Mouse (Mus musculus) E14TG2a.4 (cell line): ENCODE data around the gene Megf6.
A peak's percentile ranks its signal among the peaks of the same experiment; 100 is the strongest.

Source experiments
- H3K27me3 ChIP-seq: 2 replicates; pipeline ENCODE4 v1.6.1; 2014; ENCODE audit warnings: low read length, control low read depth; ENCODE audit not compliant: insufficient read depth
- H3K36me3 ChIP-seq: 2 replicates; pipeline ENCODE4 v1.6.1; 2014; ENCODE audit warnings: low read length, control low read depth; ENCODE audit not compliant: insufficient read depth
- H3K4me1 ChIP-seq: replicated peaks from 2 replicates; pipeline ENCODE4 v1.6.1; 2014; ENCODE audit warnings: low read depth, low read length, control low read depth
- H3K4me3 ChIP-seq: replicated peaks from 2 replicates; pipeline ENCODE4 v1.5.1; 2014; ENCODE audit warnings: mild to moderate bottlenecking, low read length
- H3K9me3 ChIP-seq: 2 replicates; pipeline ENCODE4 v1.6.1; 2014; ENCODE audit warnings: low read length, control low read depth
- CTCF ChIP-seq: conservative IDR thresholded peaks from 2 replicates; pipeline ENCODE4 v1.5.1; 2014; ENCODE audit warnings: low read length
- NANOG ChIP-seq: IDR thresholded peaks from 2 replicates; pipeline ENCODE4 v1.6.1; 2014; ENCODE audit warnings: borderline replicate concordance, low read length, mixed read lengths
- POU5F1 ChIP-seq: IDR thresholded peaks from 2 replicates; pipeline ENCODE4 v1.6.1; 2014; ENCODE audit warnings: low read length, borderline replicate concordance

Gene Megf6

DNA sequence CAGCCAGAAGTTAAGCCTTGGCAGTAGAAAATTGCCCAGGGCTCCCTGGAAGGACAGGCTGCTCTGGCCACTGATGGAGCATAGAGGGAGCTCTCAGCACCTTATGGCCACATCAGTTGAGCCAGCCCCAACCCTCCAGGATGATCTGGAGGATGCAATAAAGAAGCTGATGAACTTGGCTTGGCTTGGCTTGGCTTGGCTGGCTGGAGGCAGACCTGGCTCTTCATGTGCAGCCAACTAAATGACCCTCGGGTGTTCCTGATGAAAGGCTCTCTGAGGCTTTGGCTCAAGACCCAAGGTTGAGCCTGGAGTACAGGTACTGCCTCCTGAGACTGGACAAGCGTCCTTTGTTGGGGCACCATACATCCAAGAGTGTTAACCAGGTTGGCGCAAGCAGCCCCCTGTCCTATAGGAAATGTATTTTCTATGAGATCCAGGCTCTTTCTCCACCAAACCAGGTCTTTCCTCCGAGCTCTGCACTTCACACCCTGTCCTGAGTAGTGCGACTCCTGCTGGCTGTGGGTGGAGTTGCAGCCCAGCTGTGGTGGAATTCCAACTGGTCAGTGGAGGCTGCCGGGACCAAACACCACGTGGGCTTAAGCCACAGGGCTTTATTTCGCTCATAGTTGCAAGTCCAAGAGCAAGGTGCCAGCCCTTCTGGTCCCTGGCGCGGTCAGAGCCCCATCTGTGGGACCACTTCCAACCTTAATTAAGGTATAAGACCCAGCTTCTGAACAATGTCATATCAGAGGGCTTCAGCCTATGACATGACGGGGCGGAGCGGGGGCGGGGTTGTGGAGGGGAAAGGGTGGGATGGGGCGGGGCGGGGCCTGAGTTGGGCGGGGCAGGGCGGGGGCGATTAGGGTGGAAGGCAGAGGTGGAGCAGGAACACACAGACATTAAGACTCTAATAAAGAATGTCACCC, 75.8 kb downstream of the Megf6 start:
- TF ChIP-seq NANOG (no peak), CTCF (peak; percentile 98)
- Histone ChIP-seq H3K27me3 (peaks cover 48% of the 10 kb centered on the region), H3K4me3 (peak overlapping the region; percentile 74), H3K4me1 (peaks cover 37% of the 10 kb centered on the region), H3K36me3 (no peaks in the 10 kb centered on the region), H3K9me3 (no peaks in the 10 kb centered on the region)

- H3K4me3 ChIP-seq: peak overlapping the region; percentile 20; the same call in 1 of the 2 replicates
- no peak for TF ChIP-seq CTCF
- H3K36me3 ChIP-seq: no peaks in the 10 kb centered on the region
- H3K9me3 ChIP-seq: no peaks in the 10 kb centered on the region
- H3K27me3 ChIP-seq: peaks cover 43% of the 10 kb centered on the region
- peaks cover 44% of the 10 kb centered on the region for H3K4me1 ChIP-seq
Observed at GRCm38 (mm10) chr4:154247207-154248091, 76.9 kb downstream of the Megf6 start.

GRCm38 (mm10) chr4:154248092-154248805, 77.7 kb downstream of the Megf6 start:
- peaks cover 52% of the 10 kb centered on the region for H3K4me1 ChIP-seq
- peak overlapping the region; percentile 20; the same call in 1 of the 2 replicates for H3K4me3 ChIP-seq
- no peak for TF ChIP-seq POU5F1
- TF ChIP-seq NANOG: no peak
- TF ChIP-seq CTCF: no peak
- no peaks in the 10 kb centered on the region for H3K36me3 ChIP-seq
- no peaks in the 10 kb centered on the region for H3K9me3 ChIP-seq
- H3K27me3 ChIP-seq: peaks cover 35% of the 10 kb centered on the region

DNA sequence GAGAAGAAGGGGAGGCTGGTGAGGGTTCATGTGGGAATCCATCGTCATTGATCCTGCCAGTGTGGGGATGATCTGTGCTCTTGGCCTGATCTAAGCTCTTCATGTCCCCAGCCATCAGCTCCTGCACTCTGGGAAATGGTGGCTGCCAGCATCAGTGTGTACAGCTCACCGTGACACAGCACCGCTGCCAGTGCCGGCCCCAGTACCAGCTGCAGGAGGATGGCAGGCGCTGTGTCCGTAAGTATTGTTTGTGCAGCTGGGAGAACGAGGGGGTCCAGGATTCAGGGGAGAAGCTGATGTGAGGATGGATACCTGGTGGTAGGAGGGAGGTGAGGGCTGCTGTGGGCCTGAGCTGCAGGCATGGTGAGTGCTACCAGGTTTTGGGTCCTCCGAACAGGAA, 78.8 kb downstream of the Megf6 start:
- H3K27me3 ChIP-seq: peaks cover 30% of the 10 kb centered on the region; the same call in 1 of the 2 replicates
- TF ChIP-seq POU5F1 (no peak), CTCF (no peak), NANOG (no peak)

GRCm38 (mm10) chr4:154252537-154253255, 82.2 kb downstream of the Megf6 start:
- H3K9me3 ChIP-seq: no peaks in the 10 kb centered on the region
- H3K27me3 ChIP-seq: peaks cover 27% of the 10 kb centered on the region
- no peaks in the 10 kb centered on the region for H3K36me3 ChIP-seq
- TF ChIP-seq CTCF: no peak
- no peak for TF ChIP-seq POU5F1
- TF ChIP-seq NANOG: no peak
- 0 out of 2 replicates have a peak overlapping the region, but pooled peaks have one; percentile 10 for H3K4me3 ChIP-seq
- H3K4me1 ChIP-seq: peaks cover 47% of the 10 kb centered on the region

More for the DNA sequence above, 78.8 kb downstream of the Megf6 start:
- Histone ChIP-seq H3K36me3 (no peaks in the 10 kb centered on the region), H3K9me3 (no peaks in the 10 kb centered on the region), H3K4me1 (peaks cover 62% of the 10 kb centered on the region), H3K4me3 (no peak overlapping the region)

DNA sequence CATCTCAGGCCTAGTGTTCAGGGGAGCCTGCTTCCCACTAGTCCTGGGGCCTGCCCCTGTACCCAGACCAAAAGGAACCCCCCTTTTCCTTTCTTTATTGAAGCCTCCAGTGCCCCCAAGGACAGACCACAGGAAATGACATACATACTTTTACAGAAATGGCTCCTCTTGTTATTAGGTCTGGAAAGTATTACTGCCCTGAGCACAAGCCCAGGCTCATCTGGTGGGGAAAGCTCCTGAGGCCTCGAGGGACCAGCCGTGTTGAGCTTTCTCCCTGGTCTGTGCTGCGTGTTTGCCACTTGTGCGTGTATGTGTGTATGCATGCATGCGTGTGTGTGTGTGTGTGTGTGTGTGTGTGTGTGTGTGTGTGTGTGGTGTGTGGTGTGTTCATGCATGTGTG, 90.2 kb downstream of the Megf6 start:
- Histone ChIP-seq H3K36me3 (no peaks in the 10 kb centered on the region), H3K9me3 (no peaks in the 10 kb centered on the region), H3K4me1 (no peaks in the 10 kb centered on the region), H3K27me3 (peaks cover 26% of the 10 kb centered on the region), H3K4me3 (no peak overlapping the region)
- TF ChIP-seq CTCF (no peak), POU5F1 (no peak), NANOG (no peak)

- Histone ChIP-seq H3K36me3 (no peaks in the 10 kb centered on the region), H3K4me1 (no peaks in the 10 kb centered on the region), H3K4me3 (no peak overlapping the region), H3K9me3 (no peaks in the 10 kb centered on the region), H3K27me3 (peaks cover 26% of the 10 kb centered on the region)
- TF ChIP-seq CTCF (no peak), POU5F1 (no peak), NANOG (no peak)
Observed at GRCm38 (mm10) chr4:154262071-154262470, 91.5 kb downstream of the Megf6 start.
